Mouse (Mus musculus): ENCODE results near the gene Maco1.
"Not testable (repeated sequence)": the region's sequence is repeated elsewhere in the genome, so short reads cannot be mapped to it uniquely, and the experiment has no call there.

Maco1 gene

DNA sequence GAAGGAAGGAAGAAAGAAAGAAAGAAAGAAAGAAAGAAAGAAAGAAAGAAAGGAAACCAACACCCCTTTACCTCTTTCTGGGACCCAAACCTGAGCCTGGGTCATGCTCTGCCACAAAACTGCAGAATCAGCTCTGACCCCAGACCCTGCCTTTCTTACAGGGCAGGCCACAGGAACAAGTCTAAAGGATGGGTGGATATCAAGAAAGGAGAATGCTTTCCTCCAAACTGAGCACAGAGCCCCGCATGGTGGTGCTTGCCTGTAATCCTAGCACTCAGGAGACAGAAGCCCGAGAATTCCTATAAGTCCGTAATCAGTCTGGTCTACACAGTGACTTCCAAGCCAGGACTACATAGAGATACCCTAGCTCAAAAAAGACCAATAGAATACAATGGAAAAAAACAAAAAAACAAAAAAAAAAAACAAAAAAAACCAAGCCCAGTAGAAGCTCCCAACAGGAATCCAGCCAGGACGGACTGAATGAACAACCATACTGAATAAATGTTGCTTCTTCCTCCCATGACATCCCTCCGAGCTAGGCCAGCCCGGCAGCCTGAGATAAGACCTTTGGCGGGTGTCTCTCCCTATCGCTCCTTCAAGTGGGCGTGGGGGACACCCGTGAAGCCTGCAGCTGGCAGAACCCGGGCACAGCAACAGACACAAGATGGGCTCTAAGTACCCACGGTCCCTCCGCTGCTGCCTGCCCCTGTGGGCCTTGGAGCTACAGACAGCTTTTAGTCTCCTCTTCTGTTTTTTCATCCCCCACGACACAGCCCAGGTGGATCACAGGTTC lies 11.0 kb upstream of the Maco1 start, which contains the start of gene Rhd:
Rhd (plus strand) TSS at position 600 of the 793 bp plus-strand sequence.
- in situ Hi-C loops (cut with MboI; ENCODE audit: low pct_unique_long_range_greater_than_20kb in 1 of 2, low sequenced_read_pairs in 2 of 2, unreplicated experiment in 1 of 2) = no loop called here

DNA sequence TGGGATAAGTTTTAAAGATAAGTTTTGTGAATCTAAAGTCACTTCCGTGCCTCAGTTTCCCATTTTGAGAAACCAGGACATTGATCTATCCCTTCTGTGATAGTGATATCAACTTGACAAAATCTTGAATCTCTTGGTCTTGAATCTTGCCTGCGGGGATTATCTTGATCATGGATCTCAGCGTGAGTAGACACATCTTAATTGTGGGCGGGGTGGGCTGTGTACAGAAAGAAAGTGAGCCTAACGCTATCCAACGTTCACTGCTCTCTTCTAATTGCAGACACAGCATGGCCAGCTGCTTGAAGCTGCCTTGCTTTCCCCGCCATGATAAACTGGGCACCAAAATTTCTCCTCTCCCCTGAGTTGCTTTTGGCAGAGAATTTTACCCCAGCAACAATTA lies 9.9 kb upstream of the Maco1 start:
- in situ Hi-C loops (cut with MboI; ENCODE audit: low pct_unique_long_range_greater_than_20kb in 1 of 2, low sequenced_read_pairs in 2 of 2, unreplicated experiment in 1 of 2) = no loop called here

- in situ Hi-C loops (cut with MboI; ENCODE audit: low pct_unique_long_range_greater_than_20kb in 1 of 2, low sequenced_read_pairs in 2 of 2, unreplicated experiment in 1 of 2) = no loop called here
Measured at GRCm38 (mm10) chr4:134861884-134862283, 8.7 kb upstream of the Maco1 start.

DNA sequence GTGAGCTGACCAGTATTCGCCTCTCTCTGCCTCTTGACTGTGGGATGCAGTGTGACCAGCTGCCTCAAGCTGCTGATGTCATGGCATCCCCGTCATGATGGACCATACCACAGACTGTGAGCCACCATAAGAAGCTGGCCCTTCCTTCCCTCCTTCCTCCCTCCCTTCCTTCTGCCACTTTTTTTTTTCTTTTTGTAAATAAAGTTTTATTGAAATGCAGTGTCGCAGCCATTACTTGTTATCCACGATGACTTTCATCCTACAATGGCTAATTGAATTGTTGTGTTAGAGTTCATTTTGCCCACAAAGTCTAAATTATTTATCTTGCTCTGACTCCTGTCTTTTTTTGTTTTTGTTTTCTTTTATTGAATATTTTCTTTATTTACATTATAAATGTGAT lies 5.3 kb upstream of the Maco1 start:
- in situ Hi-C loops (cut with MboI; ENCODE audit: low pct_unique_long_range_greater_than_20kb in 1 of 2, low sequenced_read_pairs in 2 of 2, unreplicated experiment in 1 of 2) = no loop called here

DNA sequence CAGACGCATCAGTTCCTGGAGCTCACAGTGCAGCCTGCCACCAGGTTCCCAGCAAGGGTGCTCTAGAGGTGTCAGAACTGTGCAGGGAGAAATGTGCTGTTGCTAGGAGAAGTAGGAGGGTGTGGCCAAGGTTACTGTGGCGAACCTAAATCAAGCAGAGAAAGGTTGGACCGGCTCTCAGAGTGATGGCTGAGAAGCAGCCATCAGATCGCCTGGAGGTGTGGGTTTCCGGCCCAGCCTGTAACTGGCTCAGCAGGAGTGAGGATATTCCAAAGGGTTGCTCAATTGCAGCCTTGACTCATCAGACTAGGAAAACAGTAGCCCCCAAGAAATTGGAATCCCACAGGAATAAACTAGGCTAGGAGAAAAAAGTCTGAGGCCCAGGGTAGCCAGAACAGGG lies 3.4 kb upstream of the Maco1 start:
- in situ Hi-C loops (cut with MboI; ENCODE audit: low pct_unique_long_range_greater_than_20kb in 1 of 2, low sequenced_read_pairs in 2 of 2, unreplicated experiment in 1 of 2) = no loop called here

- in situ Hi-C loops (cut with MboI; ENCODE audit: low pct_unique_long_range_greater_than_20kb in 1 of 2, low sequenced_read_pairs in 2 of 2, unreplicated experiment in 1 of 2) = no loop called here
Measured at GRCm38 (mm10) chr4:134856056-134856455, 2.9 kb upstream of the Maco1 start.

DNA sequence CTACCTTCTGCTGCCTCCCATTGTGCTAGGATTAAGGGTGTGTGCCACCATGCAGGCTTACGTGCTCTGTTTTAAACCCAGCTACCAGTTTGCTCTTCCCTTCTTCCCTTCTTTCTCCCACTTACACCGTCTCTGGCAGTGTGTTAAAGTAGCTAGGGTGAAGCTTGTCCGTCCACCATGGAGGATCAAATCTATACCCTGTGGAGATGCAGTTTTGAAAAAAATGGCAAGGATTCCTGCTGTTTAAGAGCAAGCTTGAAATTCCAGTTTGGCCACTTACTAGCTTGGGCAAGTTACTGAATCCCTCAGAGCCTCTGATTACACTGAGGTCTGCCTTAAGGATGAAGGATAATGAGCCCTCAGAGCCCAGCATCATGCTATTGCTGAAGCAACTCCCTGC lies 2.2 kb upstream of the Maco1 start:
- in situ Hi-C loops (cut with MboI; ENCODE audit: low pct_unique_long_range_greater_than_20kb in 1 of 2, low sequenced_read_pairs in 2 of 2, unreplicated experiment in 1 of 2) = no loop called here

DNA sequence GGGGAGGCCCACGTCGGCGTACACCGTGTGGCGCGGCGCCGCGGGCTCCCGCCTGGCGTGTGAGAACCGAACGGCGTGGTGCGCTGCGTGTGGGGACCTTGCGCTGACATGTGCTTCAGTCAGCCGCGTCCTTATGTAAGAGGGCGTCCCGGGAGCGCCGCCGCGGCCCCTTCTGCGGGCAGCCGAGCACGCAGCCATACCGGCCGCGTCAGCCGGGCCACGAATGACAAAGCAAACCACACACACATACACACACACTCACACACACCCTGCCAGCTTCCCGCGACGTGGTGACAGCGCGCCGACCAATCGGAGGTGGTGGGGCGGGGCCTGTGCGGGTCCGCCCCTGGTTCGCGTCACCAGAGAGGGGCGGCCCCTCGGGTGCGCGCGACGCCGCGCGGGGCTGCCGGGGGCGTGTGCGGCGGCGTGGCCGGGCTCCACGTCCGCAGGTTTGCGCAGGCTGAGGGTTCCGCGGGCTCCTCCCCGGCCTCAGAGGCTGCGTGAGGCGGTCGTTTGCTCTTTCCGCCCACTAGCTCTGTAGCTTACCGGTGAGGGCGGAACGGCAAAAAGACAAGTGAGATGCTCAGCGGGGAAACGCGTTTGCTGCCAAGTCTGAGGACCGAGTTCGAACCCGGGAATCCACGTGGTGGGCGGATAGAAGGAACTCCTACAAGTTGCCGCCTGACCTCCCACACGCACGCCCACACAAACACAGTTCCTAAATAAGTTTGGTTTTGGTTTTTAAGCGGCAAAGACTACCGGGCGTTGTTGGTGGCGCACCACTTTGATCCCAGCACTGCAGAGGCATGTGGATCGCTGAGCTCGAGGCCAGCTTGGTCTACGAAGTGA lies 716 bp upstream of the Maco1 start:
- in situ Hi-C loops (cut with MboI; ENCODE audit: low pct_unique_long_range_greater_than_20kb in 1 of 2, low sequenced_read_pairs in 2 of 2, unreplicated experiment in 1 of 2) = no loop called here

DNA sequence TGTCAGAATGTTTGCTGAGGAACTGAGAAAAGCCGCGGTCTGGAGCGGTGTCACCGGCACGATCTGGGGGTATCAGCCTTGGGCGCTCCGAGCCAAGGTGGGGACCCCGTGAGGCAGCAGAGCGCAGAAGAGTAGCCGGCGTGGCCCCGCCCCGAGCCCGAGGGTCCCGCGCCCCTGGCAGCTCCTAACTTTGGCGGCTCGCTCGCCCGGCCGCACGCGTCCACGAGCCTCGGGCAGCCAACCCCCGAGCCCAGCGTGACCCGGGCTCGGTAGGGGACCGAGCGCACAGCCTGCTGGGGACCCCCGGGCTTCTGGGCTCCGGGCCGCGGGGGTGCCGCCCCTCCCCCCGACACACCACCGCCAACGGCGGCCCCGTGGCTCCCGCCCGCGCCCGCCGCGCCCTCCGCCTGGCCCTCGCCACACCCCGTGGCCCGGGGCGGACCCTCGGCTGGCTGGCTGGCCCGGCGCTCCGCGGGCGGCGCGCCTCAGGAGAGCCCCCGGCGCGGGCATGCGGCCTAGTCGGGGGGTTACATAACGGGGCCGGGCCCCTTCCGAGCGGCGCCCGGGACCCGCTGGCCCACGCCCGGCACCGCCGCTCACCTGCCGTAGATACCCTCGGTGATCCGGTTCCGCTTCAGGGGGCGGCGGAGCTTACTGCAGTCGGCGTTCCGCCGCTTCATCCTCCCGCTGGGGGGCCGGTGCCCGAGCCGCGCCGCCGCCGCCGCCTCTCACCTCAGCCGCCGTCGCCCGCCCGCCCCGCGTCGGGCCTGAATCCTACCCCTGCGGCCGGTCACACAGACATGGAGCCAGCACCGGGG lies 498 bp downstream of the Maco1 start:
- in situ Hi-C loops (cut with MboI; ENCODE audit: low pct_unique_long_range_greater_than_20kb in 1 of 2, low sequenced_read_pairs in 2 of 2, unreplicated experiment in 1 of 2) = no loop called here

DNA sequence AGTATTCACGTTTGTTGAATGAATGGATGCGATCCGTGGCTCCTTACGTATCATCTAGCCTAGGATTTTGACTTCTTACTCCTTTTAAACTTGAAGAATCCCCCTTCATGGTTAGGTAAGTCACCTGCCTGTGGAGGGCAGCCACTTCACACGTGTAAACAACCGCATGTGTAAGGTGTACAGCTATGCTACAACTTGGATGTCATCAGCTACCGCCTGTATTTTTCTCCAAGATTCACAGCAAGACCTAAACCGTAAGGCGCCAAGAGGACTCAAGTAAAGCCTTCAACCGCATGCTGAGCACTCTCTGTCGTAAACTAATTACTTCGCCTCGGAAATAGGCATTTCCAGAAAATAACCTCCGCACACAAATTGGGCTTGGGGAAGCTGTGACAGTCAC lies 1.3 kb downstream of the Maco1 start:
- in situ Hi-C loops (cut with MboI; ENCODE audit: low pct_unique_long_range_greater_than_20kb in 1 of 2, low sequenced_read_pairs in 2 of 2, unreplicated experiment in 1 of 2) = no loop called here

- in situ Hi-C loops (cut with MboI; ENCODE audit: low pct_unique_long_range_greater_than_20kb in 1 of 2, low sequenced_read_pairs in 2 of 2, unreplicated experiment in 1 of 2) = no loop called here
Measured at GRCm38 (mm10) chr4:134851236-134851635, 1.9 kb downstream of the Maco1 start.

DNA sequence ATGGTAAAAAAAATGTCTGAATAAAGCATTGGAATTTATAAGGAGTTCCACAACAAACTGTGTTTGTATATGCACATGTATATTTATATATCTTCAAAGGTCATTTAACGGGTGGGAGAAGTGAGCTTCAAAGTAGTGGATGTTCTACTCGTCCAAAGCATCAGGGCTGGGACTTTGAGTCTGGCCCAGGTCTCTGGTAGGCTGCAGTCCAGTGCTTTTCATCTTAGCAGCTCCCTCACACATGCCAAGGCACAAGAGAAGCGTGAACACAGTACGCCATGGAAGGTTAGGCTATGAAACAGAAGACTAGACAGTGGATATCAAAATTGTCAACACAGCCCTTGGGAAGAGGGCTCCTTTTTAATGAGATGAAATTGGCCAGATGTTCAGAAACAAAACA lies 2.6 kb downstream of the Maco1 start:
- in situ Hi-C loops (cut with MboI; ENCODE audit: low pct_unique_long_range_greater_than_20kb in 1 of 2, low sequenced_read_pairs in 2 of 2, unreplicated experiment in 1 of 2) = no loop called here

DNA sequence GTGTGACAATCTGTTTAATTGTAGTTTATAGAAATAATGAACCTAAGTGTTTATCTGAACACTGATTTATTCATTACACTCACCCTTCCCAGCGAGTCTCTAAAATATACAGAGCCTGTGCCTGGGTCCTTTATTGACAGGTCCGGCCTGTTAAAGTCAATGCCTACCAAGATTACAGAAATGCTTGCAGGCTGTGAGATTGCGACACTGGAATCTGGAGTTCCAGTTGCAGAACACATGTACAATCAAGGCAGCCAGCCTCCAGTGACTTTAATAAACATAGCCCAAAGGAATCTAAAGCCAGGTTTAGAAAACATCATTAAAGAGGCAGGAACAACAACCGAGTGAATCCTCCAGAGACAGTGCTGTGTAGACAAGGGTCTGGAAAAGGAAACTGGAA lies 5.6 kb downstream of the Maco1 start:
- in situ Hi-C loops (cut with MboI; ENCODE audit: low pct_unique_long_range_greater_than_20kb in 1 of 2, low sequenced_read_pairs in 2 of 2, unreplicated experiment in 1 of 2) = no loop called here

DNA sequence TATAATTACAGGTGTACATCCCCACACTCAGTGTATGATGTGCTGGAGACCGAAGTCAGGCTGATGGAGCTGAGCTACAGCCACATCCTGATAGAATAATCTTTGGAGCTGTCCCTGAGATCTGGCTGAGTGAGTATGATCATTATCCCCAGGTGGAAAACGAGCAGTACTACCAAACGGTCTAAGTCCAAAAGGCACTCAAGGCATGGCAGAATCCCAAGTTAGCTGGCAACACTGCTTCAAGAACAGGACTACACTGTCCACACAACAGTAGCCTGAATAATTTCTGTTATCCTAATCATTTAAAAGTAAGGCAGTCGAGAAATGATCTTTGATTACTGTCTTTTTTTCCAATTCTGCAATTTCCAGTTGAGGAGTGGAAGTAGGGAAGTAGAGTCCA lies 9.6 kb downstream of the Maco1 start:
- in situ Hi-C loops (cut with MboI; ENCODE audit: low pct_unique_long_range_greater_than_20kb in 1 of 2, low sequenced_read_pairs in 2 of 2, unreplicated experiment in 1 of 2) = no loop called here

DNA sequence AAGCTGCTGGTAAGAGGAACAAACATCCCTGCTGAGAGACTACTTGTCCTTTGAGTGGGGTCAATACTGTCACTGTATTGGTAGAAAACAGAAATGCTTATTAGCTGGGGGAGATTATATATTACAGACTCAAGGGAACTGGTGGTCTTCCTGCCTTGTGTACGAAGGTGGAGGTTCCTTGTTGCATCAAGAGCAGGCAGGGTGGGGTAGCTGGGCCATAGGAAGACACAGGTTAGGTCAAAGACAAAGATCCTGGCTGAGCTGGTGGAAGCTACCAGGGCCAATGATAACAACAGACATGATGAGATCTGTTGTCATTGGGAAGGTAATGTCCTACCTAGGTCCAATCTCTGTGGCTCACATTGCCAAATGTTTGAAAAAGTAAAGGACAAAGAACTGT lies 12.9 kb downstream of the Maco1 start:
- in situ Hi-C loops (cut with MboI; ENCODE audit: low pct_unique_long_range_greater_than_20kb in 1 of 2, low sequenced_read_pairs in 2 of 2, unreplicated experiment in 1 of 2) = no loop called here

DNA sequence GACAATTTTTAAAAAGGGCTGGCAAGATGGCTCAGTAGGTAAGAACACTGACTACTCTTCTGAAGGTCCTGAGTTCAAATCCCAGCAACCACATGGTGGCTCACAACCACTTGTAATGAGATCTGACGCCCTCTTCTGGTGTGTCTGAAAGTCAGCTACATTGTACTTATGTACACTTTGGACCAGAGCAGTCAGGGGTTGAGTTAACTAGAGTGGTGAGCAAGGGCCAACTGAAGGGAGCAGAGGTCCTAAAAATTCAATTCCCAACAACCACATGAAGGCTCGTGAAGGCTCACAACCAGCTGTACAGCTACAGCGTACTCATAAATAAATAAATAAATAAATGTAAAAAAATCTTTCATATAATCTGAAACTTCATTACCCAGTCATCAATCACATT lies 14.4 kb downstream of the Maco1 start:
- in situ Hi-C loops (cut with MboI; ENCODE audit: low pct_unique_long_range_greater_than_20kb in 1 of 2, low sequenced_read_pairs in 2 of 2, unreplicated experiment in 1 of 2) = not testable (repeated sequence)

- in situ Hi-C loops (cut with MboI; ENCODE audit: low pct_unique_long_range_greater_than_20kb in 1 of 2, low sequenced_read_pairs in 2 of 2, unreplicated experiment in 1 of 2) = no loop called here
Measured at GRCm38 (mm10) chr4:134838221-134838620, 14.9 kb downstream of the Maco1 start.

DNA sequence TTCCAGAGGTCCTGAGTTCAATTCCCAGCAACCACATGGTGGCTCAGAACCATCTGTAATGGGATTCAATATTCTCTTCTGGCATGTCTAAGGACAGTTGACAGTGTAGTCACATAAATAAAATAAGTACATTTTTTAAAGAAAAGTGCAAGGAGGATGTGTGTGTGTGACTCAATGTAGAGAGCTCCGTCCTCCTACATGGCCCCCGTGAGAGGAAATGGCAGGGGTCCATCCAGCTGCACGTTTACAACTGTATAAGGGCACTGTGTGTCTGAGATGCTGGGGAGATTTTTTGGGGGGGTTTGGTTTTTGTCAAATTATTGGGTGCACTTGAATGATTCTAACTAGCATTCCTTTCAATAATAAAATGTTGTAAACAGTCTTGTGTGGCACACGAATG lies 17.7 kb downstream of the Maco1 start:
- in situ Hi-C loops (cut with MboI; ENCODE audit: low pct_unique_long_range_greater_than_20kb in 1 of 2, low sequenced_read_pairs in 2 of 2, unreplicated experiment in 1 of 2) = no loop called here

DNA sequence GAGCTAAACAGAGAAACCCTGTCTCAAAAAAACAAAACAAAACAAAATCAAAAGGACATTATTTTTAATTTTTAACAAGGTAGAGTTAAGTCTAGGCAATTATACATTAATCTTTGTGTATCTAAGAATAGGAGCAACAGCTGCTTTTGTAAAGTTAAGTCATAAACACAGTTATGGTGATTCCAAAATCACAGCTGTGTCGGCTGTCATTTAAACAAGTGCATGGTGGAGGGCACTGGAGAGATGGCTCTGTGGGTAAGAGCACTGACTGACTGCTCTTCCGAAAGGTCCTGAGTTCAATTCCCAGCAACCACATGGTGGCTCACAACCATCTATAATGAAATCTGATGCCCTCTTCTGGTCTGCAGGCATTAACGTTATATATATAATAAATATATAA lies 21.2 kb downstream of the Maco1 start:
- in situ Hi-C loops (cut with MboI; ENCODE audit: low pct_unique_long_range_greater_than_20kb in 1 of 2, low sequenced_read_pairs in 2 of 2, unreplicated experiment in 1 of 2) = no loop called here
